Mouse (Mus musculus): ENCODE results near the gene Csf2rb2. TPM values are rescaled to one million over a fixed set of nuclear protein-coding genes. Genes with fewer than 3 reads are reported as not detected.
"Not testable (repeated sequence)": the region's sequence is repeated elsewhere in the genome, so short reads cannot be mapped to it uniquely, and the experiment has no call there.

Csf2rb2 gene
- polyA plus RNA-seq, 1 experiment from 2014 or later, result 0.09 TPM

DNA sequence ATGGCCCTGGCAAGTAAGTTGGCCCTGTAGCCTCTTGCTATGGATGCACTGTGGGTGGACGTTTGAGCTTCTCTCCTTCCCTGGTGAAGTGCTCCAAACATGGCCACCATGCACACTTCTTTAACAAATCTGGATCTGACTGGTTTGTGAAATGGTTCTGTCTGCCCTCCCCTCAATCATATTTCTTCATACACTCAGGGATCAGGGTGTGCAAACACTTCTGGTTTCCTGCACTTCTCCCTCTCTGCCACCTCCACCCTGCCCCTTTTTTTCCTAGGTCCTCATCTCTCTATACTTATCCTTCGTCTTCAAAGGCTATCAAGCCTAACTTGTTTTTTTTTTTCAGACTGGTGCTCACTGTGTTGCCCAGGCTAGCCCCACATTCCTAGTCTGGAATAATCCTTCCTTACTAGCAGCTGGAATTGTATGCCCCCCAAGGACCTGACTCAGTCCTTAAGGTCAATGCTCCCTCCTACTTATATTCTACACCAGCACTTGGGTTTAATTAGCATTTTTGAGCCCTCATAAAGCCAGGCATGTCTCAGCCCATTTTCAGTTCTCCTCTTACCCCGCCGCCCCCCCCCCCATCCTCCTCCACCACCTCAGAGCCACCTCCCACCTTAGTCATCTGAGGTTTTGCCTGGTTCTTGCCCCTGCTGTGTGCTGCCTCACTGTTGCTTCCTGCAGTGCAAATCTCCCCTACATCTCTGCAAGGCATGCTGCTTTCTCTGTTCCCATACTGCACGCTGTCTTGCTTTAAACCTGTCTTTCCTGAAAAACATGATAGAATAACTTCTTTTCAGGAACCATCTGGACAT, 26.2 kb upstream of the Csf2rb2 start:
- TF ChIP-seq CTCF (IDR thresholded peaks at IDR 0.05), result no peak
- CTCF ChIA-PET, result no interaction called here
- DNase-seq (ENCODE audit: low read depth, low spot score) (peak; percentile 25), ATAC-seq (no peak)
- in situ Hi-C loops (cut with MboI; ENCODE audit: low pct_unique_long_range_greater_than_20kb), result no loop called here
- H3K27me3 ChIP-seq, result no peaks in the 10 kb centered on the region
- POLR2A ChIA-PET, result no interaction called here

GRCm38 (mm10) chr15:78330706-78331105, 25.2 kb upstream of the Csf2rb2 start:
- ATAC-seq (no peak), DNase-seq (ENCODE audit: low read depth, low spot score) (peak; percentile 63)
- ChIA-PET POLR2A (no interaction called here), CTCF (no interaction called here)
- in situ Hi-C loops (cut with MboI; ENCODE audit: low pct_unique_long_range_greater_than_20kb), result no loop called here
- no peak for TF ChIP-seq CTCF (IDR thresholded peaks at IDR 0.05)
- peaks cover 5% of the 10 kb centered on the region for H3K27me3 ChIP-seq

GRCm38 (mm10) chr15:78329972-78330371, 24.5 kb upstream of the Csf2rb2 start:
- CTCF ChIA-PET; ATAC-seq; in situ Hi-C loops (cut with MboI; ENCODE audit: low pct_unique_long_range_greater_than_20kb): not testable (repeated sequence)

DNA sequence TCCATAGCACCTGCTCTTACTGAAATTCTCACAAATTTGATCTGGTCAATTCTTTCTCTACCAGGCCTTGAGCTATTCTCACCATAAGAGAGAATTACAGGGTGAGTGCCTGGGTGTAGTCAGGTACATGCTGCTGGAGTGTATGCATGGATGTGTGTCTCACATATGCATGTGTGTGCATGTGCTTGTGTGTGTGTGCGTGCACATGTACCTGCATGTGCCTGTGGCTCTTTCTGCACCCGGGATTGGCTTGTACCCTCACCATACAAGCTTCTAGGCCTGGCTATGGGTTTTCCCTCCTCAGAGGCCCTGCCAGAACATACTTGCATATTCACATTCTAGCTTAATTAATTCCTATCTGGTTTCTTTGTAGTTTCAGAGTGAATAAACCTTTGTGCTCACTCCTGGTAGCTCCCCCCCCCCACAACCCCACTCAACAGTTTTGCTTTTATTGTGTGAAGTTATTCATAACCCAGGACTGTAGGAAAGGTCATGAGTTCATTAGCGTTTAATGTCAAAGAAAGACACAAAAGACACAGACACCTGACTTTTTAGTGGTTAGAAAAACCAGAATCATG, 23.1 kb upstream of the Csf2rb2 start:
- ATAC-seq (no peak), DNase-seq (ENCODE audit: low read depth, low spot score) (no peak)
- in situ Hi-C loops (cut with MboI; ENCODE audit: low pct_unique_long_range_greater_than_20kb), result no loop called here
- no peak for TF ChIP-seq CTCF (IDR thresholded peaks at IDR 0.05)
- peaks cover 5% of the 10 kb centered on the region for H3K27me3 ChIP-seq
- CTCF ChIA-PET, result no interaction called here
- POLR2A ChIA-PET, result no interaction called here

More at GRCm38 (mm10) chr15:78329972-78330371, 24.5 kb upstream of the Csf2rb2 start:
- POLR2A ChIA-PET; H3K27me3 ChIP-seq; DNase-seq (ENCODE audit: low read depth, low spot score): not testable (repeated sequence)

DNA sequence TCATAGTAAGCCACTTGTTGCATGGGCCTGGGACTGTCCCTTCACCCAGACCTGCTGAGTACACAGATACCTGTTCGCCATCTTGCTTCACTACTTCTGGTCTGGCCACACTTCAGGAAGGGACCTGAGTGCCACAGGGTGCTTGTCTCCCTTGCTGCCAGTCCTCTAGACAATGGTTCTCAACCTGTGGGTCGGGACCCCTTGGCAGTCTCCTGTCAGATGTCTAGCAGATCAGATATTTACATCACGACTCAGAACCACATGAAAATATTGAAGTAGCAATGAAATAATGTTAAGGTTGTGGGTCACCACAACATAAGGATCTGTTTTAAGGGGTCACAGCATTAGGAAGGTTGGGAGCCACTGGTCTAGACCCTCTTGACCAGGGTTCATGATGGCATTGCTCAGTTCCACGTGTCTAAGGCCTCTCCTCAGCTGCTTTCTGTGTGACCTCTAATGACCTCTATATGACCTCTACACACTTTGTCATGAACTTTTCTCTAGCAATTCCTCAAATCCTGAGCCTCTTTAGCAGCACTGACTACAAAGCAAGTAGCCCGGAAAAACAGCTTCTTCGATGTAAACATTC, 22.3 kb upstream of the Csf2rb2 start:
- ATAC-seq; in situ Hi-C loops (cut with MboI; ENCODE audit: low pct_unique_long_range_greater_than_20kb); DNase-seq (ENCODE audit: low read depth, low spot score); CTCF ChIA-PET; H3K27me3 ChIP-seq; POLR2A ChIA-PET: not testable (repeated sequence)

GRCm38 (mm10) chr15:78326747-78327146, 21.2 kb upstream of the Csf2rb2 start:
- H3K27me3 ChIP-seq, result peaks cover 8% of the 10 kb centered on the region
- ATAC-seq, result no peak
- CTCF ChIA-PET, result interaction anchor here (1.3 kb wide), 1 partner anchor 69 kb away, joined by 4 read pairs; no protein-coding TSS in a partner anchor
- DNase-seq (ENCODE audit: low read depth, low spot score), result no peak
- no peak for TF ChIP-seq CTCF (IDR thresholded peaks at IDR 0.05)
- POLR2A ChIA-PET, result no interaction called here
- in situ Hi-C loops (cut with MboI; ENCODE audit: low pct_unique_long_range_greater_than_20kb), result no loop called here

DNA sequence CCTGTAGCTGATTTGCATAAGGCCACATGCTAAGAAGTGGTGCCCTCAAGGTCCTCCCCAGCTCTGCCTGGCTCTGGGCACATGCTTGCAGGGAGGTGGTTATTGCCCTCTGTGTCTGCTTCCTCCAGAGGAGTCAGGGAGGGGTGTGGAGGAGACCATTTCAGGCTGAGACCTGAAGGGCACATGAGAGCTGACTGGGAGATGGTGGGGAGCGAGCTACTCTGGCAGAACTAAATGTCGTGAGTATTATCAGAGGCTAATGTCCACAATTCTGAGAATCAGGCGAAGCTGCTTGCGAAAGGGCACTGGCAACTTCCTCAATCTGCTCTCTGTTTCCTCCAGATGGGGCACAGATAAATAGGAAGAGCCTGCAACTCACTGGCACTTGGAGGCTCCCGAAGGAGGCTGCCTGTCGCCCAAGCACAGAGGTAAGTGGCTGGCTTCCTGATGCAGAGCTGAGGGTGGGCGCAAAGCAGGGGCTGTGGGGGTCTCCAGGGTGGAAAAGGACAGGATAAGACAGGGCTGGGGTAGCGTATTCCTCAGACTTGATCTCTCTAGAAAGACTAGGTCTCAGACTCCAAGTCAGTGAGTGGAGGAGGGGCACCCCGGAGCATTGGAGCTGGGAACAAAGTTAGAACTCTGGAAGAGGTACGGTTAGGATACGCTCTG, 20.3 kb upstream of the Csf2rb2 start, which contains the start of gene Csf2rb:
Gene Csf2rb, plus strand, starts transcription at position 82 of the 669 bp plus-strand sequence.
- ATAC-seq (no peak), DNase-seq (ENCODE audit: low read depth, low spot score) (no peak)
- H3K27me3 ChIP-seq, result peaks cover 8% of the 10 kb centered on the region
- in situ Hi-C loops (cut with MboI; ENCODE audit: low pct_unique_long_range_greater_than_20kb), result no loop called here
- ChIA-PET CTCF (interaction anchor here (1.3 kb wide), 1 partner anchor 68 kb away, joined by 4 read pairs; no protein-coding TSS in a partner anchor), POLR2A (no interaction called here)
- no peak for TF ChIP-seq CTCF (IDR thresholded peaks at IDR 0.05)

DNA sequence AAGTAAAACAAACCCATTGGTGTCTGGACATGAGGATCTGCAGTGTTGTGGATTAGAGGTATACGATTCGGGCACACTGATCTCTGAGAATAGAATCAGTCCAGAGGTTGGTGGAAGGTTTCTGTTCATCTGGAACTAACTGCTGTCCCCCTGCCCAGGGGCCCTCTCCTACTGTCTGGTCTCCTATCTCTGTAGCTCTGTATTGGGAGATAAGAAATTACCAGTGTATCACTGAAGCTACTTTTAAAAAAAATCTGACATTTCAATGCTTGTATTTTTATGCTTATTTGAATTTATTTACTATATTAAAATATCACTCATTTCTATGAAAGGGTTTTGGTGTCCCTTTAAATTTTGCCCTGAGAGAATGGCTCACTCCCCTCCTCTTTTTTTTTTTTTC, 18.8 kb upstream of the Csf2rb2 start:
- no peak for DNase-seq (ENCODE audit: low read depth, low spot score)
- POLR2A ChIA-PET, result no interaction called here
- in situ Hi-C loops (cut with MboI; ENCODE audit: low pct_unique_long_range_greater_than_20kb), result no loop called here
- CTCF ChIA-PET, result no interaction called here
- H3K27me3 ChIP-seq, result peaks cover 9% of the 10 kb centered on the region
- ATAC-seq, result no peak
- TF ChIP-seq CTCF (IDR thresholded peaks at IDR 0.05), result no peak

DNA sequence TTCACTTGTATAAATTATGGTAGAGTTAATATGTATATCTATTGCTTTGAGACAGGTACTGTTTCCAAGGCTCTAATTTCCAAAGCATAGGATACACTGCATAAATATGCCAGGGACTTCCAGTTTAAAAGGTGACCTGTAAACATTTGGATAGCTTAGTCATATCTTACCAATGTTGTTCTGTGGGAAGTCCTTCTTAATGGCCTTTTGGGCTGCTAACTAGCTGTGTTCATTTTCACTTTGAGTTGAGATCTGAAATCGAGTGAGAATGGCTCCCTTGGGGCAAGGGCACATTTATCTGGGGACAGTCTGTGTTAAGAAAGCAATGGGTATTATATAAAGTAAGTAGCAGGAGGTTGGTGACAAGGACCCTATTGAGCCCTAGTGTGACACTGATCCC, 17.8 kb upstream of the Csf2rb2 start:
- peaks cover 13% of the 10 kb centered on the region for H3K27me3 ChIP-seq
- ATAC-seq (no peak), DNase-seq (ENCODE audit: low read depth, low spot score) (no peak)
- ChIA-PET CTCF (interaction anchor here (2.0 kb wide), 1 partner anchor 65 kb away, joined by 7 read pairs; no protein-coding TSS in a partner anchor), POLR2A (no interaction called here)
- TF ChIP-seq CTCF (IDR thresholded peaks at IDR 0.05), result no peak
- in situ Hi-C loops (cut with MboI; ENCODE audit: low pct_unique_long_range_greater_than_20kb), result no loop called here

DNA sequence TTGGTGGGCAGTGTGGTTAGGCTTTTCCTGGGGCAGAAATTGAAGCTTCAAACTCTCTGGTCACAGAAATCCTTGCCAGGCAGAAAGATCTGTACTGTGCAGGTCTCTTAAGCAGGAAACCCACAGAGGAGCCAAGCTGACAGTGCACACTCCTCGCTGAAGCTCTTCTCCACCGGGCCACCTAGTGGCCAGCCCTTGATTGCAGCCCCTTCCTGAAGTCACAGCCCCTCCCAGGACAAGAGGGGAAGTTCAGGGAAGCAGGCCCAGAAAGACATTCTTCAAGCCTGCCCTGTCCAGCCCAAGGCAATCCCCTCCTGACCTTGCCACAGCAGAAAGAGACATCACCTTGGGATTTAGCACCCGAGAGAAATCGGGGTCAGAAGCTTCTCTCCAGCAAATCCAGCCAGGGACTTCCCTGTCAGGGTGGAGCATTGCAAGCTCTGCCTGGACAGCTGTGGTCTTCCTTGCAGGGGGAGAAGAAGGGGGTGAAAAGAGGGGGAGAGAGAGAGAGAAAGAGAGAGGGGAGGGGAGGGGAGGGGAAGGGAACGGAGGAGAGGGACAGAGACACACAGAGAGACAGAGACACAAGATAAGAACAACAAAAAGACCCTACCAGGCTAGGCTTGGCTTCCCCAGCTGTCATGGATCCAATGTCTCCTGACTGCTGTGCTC, 15.4 kb upstream of the Csf2rb2 start:
- peak; percentile 82 for TF ChIP-seq CTCF (IDR thresholded peaks at IDR 0.05)
- ATAC-seq (no peak), DNase-seq (ENCODE audit: low read depth, low spot score) (no peak)
- in situ Hi-C loops (cut with MboI; ENCODE audit: low pct_unique_long_range_greater_than_20kb), result no loop called here
- ChIA-PET CTCF (interaction anchor here (0.8 to 1.6 kb wide), 7 partner anchors 12 to 63 kb away, joined by 3 to 7 read pairs (median 5); partner anchors contain the start of gene Csf2rb2), POLR2A (interaction anchor here (0.6 kb wide), 1 partner anchor 168 kb away, joined by 3 read pairs; no protein-coding TSS in a partner anchor)
- H3K27me3 ChIP-seq, result peaks cover 17% of the 10 kb centered on the region

DNA sequence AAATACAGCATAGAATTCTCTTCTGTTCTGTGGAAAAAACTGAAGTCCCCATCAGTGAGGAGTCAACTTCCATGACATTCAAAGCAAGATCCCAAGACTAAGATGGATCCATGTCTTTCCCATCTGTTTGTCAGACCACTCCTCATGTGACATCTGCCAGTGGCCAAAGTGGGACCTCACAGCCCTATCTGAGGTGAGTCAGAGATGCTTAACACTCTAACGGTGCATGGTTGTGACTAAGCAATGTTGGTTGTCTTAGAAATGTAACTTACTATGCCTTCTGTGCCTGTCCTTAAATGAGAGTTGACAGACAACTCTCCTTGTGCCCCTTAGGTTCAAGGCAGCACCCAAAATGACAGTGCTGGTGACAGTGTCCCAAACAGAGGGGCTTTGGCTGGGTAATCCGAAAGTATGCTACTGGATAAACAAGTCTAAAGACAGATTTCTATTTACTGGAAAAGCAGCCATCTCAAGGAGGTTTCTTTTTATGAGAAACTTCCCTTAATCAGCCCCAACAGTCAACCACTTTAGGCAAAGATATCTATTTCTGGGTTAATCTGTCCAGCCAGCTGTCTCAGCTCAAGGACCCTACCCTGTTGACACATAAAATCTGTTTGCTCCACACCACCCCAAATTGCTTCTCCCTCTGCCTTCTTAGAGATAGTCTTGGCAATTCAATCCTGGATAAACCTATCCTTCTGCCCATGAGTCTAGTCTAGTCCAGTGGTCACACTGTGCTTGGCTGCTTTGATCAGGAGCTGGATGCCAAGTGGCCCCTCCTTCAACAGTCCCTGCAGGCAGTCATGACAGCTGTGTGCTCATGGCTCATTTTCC, 13.0 kb upstream of the Csf2rb2 start:
- H3K27me3 ChIP-seq, result peaks cover 24% of the 10 kb centered on the region
- in situ Hi-C loops (cut with MboI; ENCODE audit: low pct_unique_long_range_greater_than_20kb); POLR2A ChIA-PET; ATAC-seq; DNase-seq (ENCODE audit: low read depth, low spot score); CTCF ChIA-PET: not testable (repeated sequence)

GRCm38 (mm10) chr15:78313659-78314058, 8.1 kb upstream of the Csf2rb2 start:
- CTCF ChIA-PET; in situ Hi-C loops (cut with MboI; ENCODE audit: low pct_unique_long_range_greater_than_20kb); ATAC-seq; DNase-seq (ENCODE audit: low read depth, low spot score): not testable (repeated sequence)
- POLR2A ChIA-PET, result interaction anchor here (0.6 kb wide), 1 partner anchor 8 kb away, joined by 5 read pairs; no protein-coding TSS in a partner anchor
- H3K27me3 ChIP-seq, result peaks cover 23% of the 10 kb centered on the region

DNA sequence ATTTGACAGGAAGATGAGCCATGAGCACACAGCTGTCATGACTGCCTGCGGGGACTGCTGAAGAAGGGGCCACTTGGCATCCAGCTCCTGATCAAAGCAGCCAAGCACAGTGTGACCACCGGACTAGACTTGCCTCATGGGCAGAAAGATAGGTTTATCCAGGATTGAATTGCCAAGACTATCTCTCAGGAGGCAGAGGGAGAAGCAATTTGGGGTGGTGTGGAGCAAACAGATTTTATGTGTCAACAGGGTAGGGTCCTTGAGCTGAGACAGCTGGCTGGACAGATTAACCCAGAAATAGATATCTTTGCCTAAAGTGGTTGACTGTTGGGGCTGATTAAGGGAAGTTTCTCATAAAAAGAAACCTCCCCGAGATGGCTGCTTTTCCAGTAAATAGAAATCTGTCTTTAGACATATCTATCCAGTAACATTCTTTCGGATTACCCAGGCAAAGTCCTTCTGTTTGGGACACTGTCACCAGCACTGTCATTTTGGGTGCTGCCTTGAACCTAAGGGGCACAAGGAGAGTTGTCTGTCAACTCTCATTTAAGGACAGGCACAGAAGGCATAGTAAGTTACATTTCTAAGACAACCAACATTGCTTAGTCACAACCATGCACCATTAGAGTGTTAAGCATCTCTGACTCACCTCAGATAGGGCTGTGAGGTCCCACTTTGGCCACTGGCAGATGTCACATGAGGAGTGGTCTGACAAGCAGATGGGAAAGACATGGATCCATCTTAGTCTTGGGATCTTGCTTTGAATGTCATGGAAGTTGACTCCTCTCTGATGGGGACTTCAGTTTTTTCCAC, 7.1 kb upstream of the Csf2rb2 start:
- ATAC-seq; POLR2A ChIA-PET; DNase-seq (ENCODE audit: low read depth, low spot score): not testable (repeated sequence)

More for the DNA sequence above, 7.1 kb upstream of the Csf2rb2 start:
- peaks cover 23% of the 10 kb centered on the region for H3K27me3 ChIP-seq
- in situ Hi-C loops (cut with MboI; ENCODE audit: low pct_unique_long_range_greater_than_20kb); CTCF ChIA-PET: not testable (repeated sequence)
